11 mouse cellular contexts compared by ENCODE assay signal in the genomic region with DNA sequence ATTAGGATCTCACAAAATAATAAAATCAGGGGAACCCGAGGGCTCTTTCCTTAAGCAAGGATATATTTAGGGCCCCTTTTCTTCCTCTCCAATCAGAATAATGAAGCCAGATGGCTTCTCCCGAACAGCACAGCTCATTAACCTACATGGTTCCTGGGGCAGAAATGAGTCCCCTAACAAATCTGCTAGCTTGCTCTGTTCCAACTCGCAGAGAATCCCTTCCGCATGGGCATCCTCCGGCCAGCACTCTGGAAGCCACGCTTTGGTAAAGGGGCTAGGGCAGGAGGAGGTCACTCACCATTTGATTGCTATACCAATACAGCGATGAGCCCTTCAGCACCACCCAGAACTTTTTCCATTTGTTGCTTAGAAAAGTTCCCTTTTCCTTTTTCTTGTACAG.
A peak's percentile ranks its signal among the peaks of the same experiment; 100 is the strongest.
DNase-seq lines count a peak whose midpoint lies in the region; ATAC-seq and TF ChIP-seq lines count a peak whose summit lies in the region.
"Had no signal": no experiment of that assay in that cellular context is flagged by ENCODE, and none has a peak within 500 bp of the region (broad histone marks: within the 10 kb centered on the region; RNA-seq: fewer than 3 reads in every experiment).

No protein-coding gene starts in this region.

- ATAC-seq in heart, postnatal 0 days (ENCODE audit: insufficient read depth, low read depth), result no peak
- ATAC-seq in forebrain, embryonic 14.5 days, result peak; percentile 57; the same call in 1 of the 2 replicates

- no peak for TF ChIP-seq EP300 in heart, postnatal 0 days (IDR thresholded peaks at IDR 0.05; ENCODE audit: low read depth)

- H3K36me3 ChIP-seq in heart, postnatal 0 days (replicated peaks; ENCODE audit: control insufficient read depth, insufficient read depth, low read length), result no peaks in the 10 kb centered on the region
- H3K36me3 ChIP-seq in heart, embryonic 10.5 days, result no peaks in the 10 kb centered on the region
- H3K36me3 ChIP-seq in forebrain, embryonic 14.5 days (ENCODE audit: control insufficient read depth, insufficient read depth, low read length), result no peaks in the 10 kb centered on the region
- H3K36me3 ChIP-seq: limb, embryonic 15.5 days; stomach, embryonic 15.5 days had no signal

- no peak overlapping the region for H3K9ac ChIP-seq in heart, postnatal 0 days (replicated peaks; ENCODE audit: low read depth, low read length)
- H3K9ac ChIP-seq in forebrain, embryonic 14.5 days (ENCODE audit: low read length), result no peak overlapping the region
- H3K9ac ChIP-seq: limb, embryonic 15.5 days; stomach, embryonic 15.5 days had no signal

- H3K9me3 ChIP-seq in heart, postnatal 0 days (replicated peaks; ENCODE audit: control insufficient read depth, low read length), result no peaks in the 10 kb centered on the region
- H3K9me3 ChIP-seq in heart, embryonic 10.5 days, result no peaks in the 10 kb centered on the region
- no peaks in the 10 kb centered on the region for H3K9me3 ChIP-seq in forebrain, embryonic 14.5 days (replicated peaks; ENCODE audit: control insufficient read depth, low read length)
- H3K9me3 ChIP-seq: limb, embryonic 15.5 days; stomach, embryonic 15.5 days had no signal

- intact Hi-C loops in gastrocnemius, postnatal 14 days (cut with DNase I; ENCODE audit: low total_unique reads), result no loop called here

- H3K27ac ChIP-seq in heart, postnatal 0 days (ENCODE audit: low read depth), result no peak overlapping the region
- H3K27ac ChIP-seq in heart, embryonic 10.5 days, result no peak overlapping the region
- peak overlapping the region; percentile 48 for H3K27ac ChIP-seq in forebrain, embryonic 14.5 days (ENCODE audit: low read depth, low read length)
- H3K27ac ChIP-seq: limb, embryonic 15.5 days; stomach, embryonic 15.5 days had no signal

- H3K4me1 ChIP-seq in heart, postnatal 0 days (ENCODE audit: control insufficient read depth, insufficient read depth), result no peaks in the 10 kb centered on the region
- no peaks in the 10 kb centered on the region for H3K4me1 ChIP-seq in heart, embryonic 10.5 days
- H3K4me1 ChIP-seq in forebrain, embryonic 14.5 days (ENCODE audit: control insufficient read depth, insufficient read depth, low read length), result peaks cover 7% of the 10 kb centered on the region; the same call in 1 of the 2 replicates
- H3K4me1 ChIP-seq: limb, embryonic 15.5 days; stomach, embryonic 15.5 days had no signal

- no peaks in the 10 kb centered on the region for H3K27me3 ChIP-seq in heart, postnatal 0 days (ENCODE audit: control insufficient read depth, insufficient read depth, low read length)
- no peaks in the 10 kb centered on the region for H3K27me3 ChIP-seq in heart, embryonic 10.5 days (ENCODE audit: insufficient read depth, poor library complexity, severe bottlenecking)
- H3K27me3 ChIP-seq in forebrain, embryonic 14.5 days (replicated peaks; ENCODE audit: control insufficient read depth, insufficient read depth, low read length), result no peaks in the 10 kb centered on the region
- H3K27me3 ChIP-seq: limb, embryonic 15.5 days; stomach, embryonic 15.5 days had no signal

- DNase-seq in heart, postnatal 0 days (ENCODE audit: low spot score), result no peak
- DNase-seq in heart, embryonic 10.5 days (ENCODE audit: low spot score), result no peak
- peak; percentile 9 to 12 for DNase-seq in spleen, postnatal 36 days (ENCODE audit: low spot score in 2 of 2)
- DNase-seq in spleen, postnatal 14 days (ENCODE audit: low spot score in 2 of 2), result no peak
- peak; percentile 37 for DNase-seq in forebrain, embryonic 14.5 days (ENCODE audit: low spot score)
- peak; percentile 64 for DNase-seq in retina, embryonic 14.5 days (ENCODE audit: low spot score)
- no peak for DNase-seq in gastrocnemius, postnatal 25 days
- DNase-seq in gastrocnemius, postnatal 14 days, result no peak
- DNase-seq: kidney, adult 2 months had no signal

- H3K4me2 ChIP-seq in heart, postnatal 0 days (ENCODE audit: low read depth, low read length), result peak overlapping the region; percentile 40; the same call in 1 of the 2 replicates
- peak overlapping the region; percentile 46 for H3K4me2 ChIP-seq in forebrain, embryonic 14.5 days (ENCODE audit: low read length)

- no peak for TF ChIP-seq CTCF in heart, postnatal 0 days (IDR thresholded peaks at IDR 0.05; ENCODE audit: low read depth)

- 79% methylated on average over 7 of the region's 7 CpGs for WGBS in heart, postnatal 0 days
- WGBS in heart, embryonic 10.5 days, result 73% methylated on average over 7 of the region's 7 CpGs
- 44% methylated on average over 7 of the region's 7 CpGs for WGBS in forebrain, embryonic 14.5 days

- no peak overlapping the region; the same call in 1 of the 2 replicates for H3K4me3 ChIP-seq in heart, postnatal 0 days (ENCODE audit: low read depth, low read length)
- no peak overlapping the region for H3K4me3 ChIP-seq in heart, embryonic 10.5 days
- H3K4me3 ChIP-seq in forebrain, embryonic 14.5 days (ENCODE audit: low read depth, low read length), result peak overlapping the region; percentile 15; the same call in 1 of the 2 replicates
- H3K4me3 ChIP-seq: stomach, embryonic 15.5 days had no signal

Comparison
In these comparisons a context has a peak if more than half of its experiments do, and no peak if none do; other contexts are left out.
1. DNase-seq: peak in spleen, postnatal 36 days (2 of 2), forebrain, embryonic 14.5 days (single experiment) and retina, embryonic 14.5 days (single experiment); none in heart, postnatal 0 days (single experiment), heart, embryonic 10.5 days (single experiment), spleen, postnatal 14 days (0 of 2), gastrocnemius, postnatal 25 days (single experiment) and gastrocnemius, postnatal 14 days (single experiment).